Mouse (Mus musculus) gastrocnemius, adult 8-10 months (tissue): Measurements from ENCODE around the gene Eef2. TPM values are rescaled to one million over a fixed set of nuclear protein-coding genes. Genes with fewer than 3 reads are reported as not detected.
A peak's percentile ranks its signal among the peaks of the same experiment; 100 is the strongest.
"Not testable (repeated sequence)": the region's sequence is repeated elsewhere in the genome, so short reads cannot be mapped to it uniquely, and the experiment has no call there.

Experiments used
- DNase-seq, 2 experiments: peaks; one replicate each; pipeline ENCODE4 v3.0.0; 2022; ENCODE audit warnings: low spot score in 2 of 2
- total RNA-seq, 4 experiments: library from RNA; stranded (reverse); gene quantifications; 2 replicates each; pipeline ENCODE4 v1.2.4; 2022

Gene Eef2
- total RNA-seq, 4 experiments from 2014 or later = 1,293 to 1,550 (median 1,345) TPM

GRCm38 (mm10) chr10:81179451-81180342 lies 3.3 kb downstream of the Eef2 start:
- DNase-seq = no peak

DNA sequence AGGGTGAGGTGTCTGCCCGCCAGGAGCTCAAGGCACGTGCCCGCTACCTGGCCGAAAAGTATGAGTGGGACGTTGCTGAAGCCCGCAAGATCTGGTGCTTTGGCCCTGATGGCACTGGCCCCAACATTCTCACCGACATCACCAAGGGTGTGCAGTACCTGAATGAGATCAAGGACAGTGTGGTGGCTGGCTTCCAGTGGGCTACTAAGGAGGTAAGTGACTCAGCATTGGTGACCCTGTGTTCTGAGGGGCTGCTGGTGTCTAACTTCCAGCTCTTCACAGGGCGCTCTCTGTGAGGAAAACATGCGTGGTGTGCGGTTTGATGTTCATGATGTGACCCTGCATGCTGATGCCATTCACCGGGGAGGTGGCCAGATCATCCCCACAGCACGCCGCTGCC lies 4.5 kb downstream of the Eef2 start:
- no peak for DNase-seq

- DNase-seq = not testable (repeated sequence)
Measured at GRCm38 (mm10) chr10:81181860-81182259, 5.4 kb downstream of the Eef2 start.

DNA sequence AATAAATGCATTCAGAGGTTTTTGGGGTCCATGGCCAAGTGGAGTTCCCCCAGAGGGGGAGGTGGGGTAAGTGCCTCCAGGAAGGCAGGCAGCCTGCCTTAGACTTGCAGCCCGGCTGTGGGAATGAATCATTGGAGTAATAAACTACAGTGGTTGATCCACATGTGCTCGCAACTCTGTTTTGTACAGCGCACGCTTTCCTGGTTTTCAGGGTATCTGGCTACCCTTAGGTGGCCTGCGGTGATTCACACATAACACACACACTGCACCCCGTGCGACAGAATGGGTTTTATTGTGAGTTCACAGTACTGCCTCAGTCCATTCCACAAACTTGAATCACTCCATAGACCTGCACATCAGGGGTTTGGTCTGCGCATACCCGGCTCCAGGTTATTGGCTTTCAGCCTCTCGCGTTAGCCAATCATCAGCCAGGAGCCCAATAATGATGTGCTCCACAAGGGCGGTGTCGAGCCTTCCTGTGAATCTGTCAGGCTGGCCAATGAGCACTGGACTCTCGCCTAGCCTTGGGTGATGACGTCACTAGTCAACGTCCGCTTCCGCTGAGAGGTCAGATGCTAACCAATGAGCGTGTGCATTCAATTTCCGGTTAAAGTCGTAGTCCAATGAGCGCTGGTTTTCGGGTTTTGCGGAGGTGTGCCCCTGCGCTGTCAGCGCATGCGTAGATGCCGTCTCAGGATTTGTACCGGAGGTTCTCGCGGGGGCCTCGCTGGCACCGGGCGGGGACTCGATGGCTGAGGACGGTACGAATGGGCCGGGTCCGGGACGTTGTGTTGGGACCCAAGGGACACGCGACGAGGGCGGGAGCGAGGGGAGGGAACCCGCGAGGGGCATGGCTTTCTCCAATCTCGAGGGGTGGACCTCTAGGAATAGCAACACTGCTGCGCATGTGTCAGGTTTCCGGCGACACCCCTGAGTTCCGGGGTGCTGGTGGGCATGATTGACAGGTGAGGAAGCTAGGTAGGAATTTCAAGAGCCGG lies 6.2 kb downstream of the Eef2 start, which contains the start of gene Dapk3:
TSS of gene Dapk3 (plus strand) at position 670 of the 998 bp plus-strand sequence.
- DNase-seq = peak; percentile 94 to 96

GRCm38 (mm10) chr10:81183805-81184204 lies 7.4 kb downstream of the Eef2 start, which contains the start of gene 4930442H23Rik:
4930442H23Rik (minus strand) TSS chr10:81183849.
- DNase-seq = no peak

GRCm38 (mm10) chr10:81184765-81185164 lies 8.3 kb downstream of the Eef2 start:
- DNase-seq = no peak

GRCm38 (mm10) chr10:81187161-81187560 lies 10.7 kb downstream of the Eef2 start:
- DNase-seq = no peak

DNA sequence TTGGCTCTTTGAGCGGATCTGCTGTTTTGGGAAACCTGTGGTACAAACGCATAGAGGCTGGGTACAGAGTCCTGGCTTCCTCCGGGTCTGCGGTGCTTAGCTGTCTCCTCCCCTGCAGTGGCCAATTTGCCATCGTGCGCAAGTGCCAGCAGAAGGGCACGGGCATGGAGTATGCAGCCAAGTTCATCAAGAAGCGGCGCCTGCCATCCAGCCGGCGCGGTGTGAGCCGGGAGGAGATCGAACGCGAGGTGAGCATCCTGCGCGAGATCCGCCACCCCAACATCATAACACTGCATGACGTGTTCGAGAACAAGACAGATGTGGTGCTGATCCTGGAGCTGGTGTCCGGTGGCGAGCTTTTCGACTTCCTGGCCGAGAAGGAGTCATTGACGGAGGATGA lies 13.4 kb downstream of the Eef2 start:
- DNase-seq = no peak

- DNase-seq = no peak
Measured at GRCm38 (mm10) chr10:81190236-81190911, 13.9 kb downstream of the Eef2 start.

DNA sequence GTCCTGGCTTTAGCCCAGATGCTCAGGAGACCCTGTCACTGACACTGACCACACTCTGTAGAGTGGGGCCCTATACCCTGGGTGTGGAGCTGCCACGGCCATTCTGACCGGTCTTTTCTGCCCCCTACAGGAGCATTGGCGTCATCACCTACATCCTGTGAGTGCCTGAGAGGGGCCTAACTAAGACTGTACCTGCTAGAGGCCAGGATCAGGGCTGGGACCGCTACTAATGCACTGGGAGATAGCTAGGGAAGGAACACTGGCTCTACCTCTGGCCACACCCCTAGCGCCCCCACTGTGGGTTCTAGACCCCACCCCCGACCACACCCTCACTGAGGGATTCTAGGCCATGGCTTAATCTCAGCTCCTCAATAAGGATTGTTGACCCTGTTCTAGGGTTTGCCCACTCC lies 14.5 kb downstream of the Eef2 start:
- no peak for DNase-seq

GRCm38 (mm10) chr10:81191342-81191982 lies 15.0 kb downstream of the Eef2 start:
- DNase-seq = no peak

- peak; percentile 79 to 87 for DNase-seq
Measured at GRCm38 (mm10) chr10:81192270-81192967, 16.0 kb downstream of the Eef2 start.

DNA sequence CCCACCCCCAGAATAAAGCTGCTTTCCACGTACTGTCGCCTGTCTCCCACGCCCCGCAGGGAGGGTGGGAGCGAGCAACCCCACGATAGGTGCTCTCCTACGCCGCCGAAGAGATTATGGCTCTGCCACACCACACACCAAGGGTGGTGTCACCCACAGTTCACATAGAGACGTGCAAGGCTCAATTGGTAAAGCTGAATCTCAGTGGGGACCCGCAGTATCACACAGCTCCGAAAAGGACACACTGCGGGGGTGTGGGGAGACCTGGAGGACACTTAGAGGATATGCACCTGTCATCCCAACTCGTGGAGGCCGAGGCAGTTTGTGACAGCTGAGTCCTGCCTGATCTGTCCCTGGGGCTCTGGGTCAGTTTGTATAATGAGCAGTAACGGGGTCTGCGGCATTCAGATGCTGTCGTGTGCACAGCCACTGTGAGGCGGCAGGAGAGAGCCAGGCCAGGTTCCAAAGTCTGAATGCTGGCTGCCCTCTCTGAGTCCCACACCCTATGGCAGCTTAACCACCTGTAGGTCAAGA lies 16.6 kb downstream of the Eef2 start:
- DNase-seq = no peak

DNA sequence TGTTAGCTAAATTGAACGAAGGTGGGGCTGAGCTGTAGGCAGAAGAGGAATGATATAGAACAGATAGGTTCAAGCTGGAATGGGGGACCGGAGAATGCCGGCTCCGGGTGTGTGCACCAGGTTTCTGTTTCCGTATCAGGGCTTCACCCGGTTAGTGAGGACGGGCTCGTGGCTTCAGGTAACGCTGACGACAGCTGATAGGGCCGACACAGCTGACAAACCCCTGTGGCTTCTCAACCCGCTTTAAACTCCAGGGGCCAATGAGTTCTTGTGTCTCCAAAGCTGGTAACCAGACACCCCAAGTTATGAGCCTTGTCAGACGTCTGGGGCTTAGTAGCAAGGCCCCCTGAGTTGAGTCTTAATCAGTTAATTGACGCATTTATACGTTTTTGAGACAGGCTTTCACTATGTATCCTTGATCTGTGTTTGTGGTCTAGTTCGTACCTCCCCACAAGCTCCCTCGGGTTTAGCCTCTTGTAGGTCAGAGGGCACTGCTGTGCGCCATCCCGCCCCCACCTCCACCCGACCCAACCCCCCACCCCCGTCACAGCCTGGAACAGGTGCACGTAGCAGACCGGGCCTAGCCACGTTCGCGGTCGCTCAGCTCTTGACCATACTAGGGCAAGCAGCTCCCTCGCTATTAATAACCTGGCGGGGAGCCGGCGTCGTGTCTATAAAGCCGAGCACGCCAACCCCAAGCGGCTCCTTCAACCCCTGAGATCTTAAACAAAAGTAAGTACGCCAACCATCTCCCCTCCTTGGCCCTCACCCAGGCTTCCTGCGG lies 17.8 kb downstream of the Eef2 start:
- peak; percentile 80 to 86 for DNase-seq

DNA sequence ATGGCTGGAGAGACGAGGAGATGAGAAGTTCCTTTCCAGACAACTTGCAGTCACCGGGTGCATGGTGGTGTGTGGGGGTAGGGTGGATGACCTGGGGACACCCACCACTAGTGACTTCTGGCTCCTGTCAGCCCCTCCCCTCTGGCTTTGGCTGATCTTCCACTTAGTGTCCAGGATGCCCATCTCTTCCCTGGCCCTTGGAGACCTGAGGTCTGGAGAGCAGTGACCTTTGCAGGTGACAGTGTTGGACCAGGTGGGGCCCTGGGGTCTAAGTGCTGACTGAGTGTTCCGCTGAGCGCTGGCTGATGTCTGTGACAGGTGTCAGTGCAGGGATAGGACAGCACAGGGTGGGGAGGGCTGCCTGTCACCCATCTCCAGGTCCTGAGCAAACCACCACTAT lies 18.9 kb downstream of the Eef2 start:
- DNase-seq = peak in 1 of 2 experiments; percentile 72

GRCm38 (mm10) chr10:81196470-81197065 lies 20.1 kb downstream of the Eef2 start:
- no peak for DNase-seq

DNA sequence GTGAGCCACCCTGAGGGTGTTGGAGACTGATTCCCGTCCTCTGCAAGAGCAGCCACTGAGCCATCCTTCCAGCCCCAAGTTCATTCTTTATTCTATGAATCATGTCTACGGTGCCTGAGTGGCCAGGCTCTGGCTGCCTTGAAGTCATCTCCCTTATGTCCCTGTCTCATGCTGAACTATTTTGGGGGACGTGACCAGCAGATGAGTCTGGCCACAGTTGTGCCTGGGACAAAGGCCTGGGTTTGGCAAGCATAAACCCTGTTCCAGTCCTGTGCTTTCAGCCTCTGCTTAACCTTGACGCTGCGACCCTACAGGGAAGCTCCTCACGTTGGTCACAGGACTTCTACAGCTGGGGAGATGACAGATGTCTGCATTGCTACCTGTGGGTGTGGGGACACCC lies 20.9 kb downstream of the Eef2 start:
- no peak for DNase-seq

DNA sequence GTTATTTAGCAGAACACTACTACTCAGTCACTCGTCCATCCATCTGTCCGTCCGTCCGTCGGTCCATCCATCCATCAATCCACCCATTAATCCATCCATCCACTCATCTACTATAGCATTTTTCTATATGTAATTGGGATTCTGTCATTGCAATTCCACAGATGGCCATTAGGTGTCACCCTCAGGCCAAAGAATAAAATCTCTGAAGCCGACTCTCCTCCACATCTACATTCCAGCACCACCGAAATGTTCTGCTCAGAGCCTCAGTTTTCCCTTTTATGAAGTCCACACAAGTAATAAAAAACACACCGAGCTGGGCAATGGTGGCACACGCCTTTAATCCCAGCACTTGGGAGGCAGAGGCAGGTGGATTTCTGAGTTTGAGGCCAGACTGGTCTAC lies 21.8 kb downstream of the Eef2 start:
- DNase-seq = no peak

DNA sequence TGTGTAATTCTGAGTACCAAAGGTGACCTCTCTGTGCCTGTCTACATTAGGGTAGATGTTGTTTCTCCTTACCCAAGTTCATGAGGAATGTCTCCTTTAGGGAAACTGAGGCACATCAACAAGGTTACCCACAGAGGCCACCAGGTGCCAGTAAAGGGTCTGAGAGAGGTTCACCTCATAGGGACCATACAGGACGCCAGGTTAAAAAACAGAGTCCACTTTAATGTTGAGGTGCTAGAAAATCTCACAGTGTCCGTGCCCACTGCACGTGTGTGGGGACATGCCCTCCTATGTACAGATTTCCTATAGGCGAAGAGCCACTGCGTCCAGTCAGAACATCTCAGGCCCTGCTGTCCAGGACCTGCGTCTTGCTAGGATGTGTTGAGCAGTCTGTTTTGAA lies 22.6 kb downstream of the Eef2 start:
- DNase-seq = no peak
